Mouse (Mus musculus): ENCODE data around the gene Kif26b.

DNA sequence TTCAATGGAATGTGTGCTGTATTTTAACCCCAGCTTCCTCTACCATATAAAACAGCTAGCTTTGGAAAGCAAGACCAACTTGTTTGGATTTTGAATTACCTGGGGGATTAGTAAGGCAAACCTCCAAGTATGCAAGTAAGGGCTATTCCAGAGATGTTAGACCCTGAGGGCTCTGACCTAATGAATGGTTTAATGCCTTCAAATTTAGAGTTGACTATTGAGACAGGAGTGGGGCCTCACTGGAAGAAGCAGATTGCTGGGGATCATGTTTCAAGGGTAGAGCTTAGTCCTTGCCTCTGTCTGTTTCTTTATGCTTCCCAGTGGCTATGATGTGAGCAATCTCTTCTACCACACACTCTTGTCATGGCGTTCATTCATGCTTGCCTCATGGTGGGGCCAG is 349.8 kb downstream of the Kif26b start:
- no peak for TF ChIP-seq CTCF (IDR thresholded peaks at IDR 0.05; ENCODE audit: borderline replicate concordance, control insufficient read depth, extremely low read depth, insufficient read depth, low read length, poor library complexity)
- no peak for TF ChIP-seq POLR2A (IDR thresholded peaks at IDR 0.05; ENCODE audit: control insufficient read depth, extremely low read depth, insufficient read depth, low read length, poor library complexity)
